Mouse (Mus musculus) heart, postnatal 0 days (tissue): ENCODE data around the gene Prss38. TPM values are rescaled to one million over a fixed set of nuclear protein-coding genes. Genes with fewer than 3 reads are reported as not detected.

Experiments
- ATAC-seq: fragments of 200-750 bp; cut with Nextera tagmentation; 2 replicates; pipeline ENCODE4 v1.8.0; 2017; ENCODE audit warnings: low read depth, moderate number of reproducible peaks, moderate library complexity; ENCODE audit not compliant: insufficient read depth
- DNase-seq: peaks from one replicate; pipeline ENCODE4 v3.0.0-alpha.2; 2016; ENCODE audit warnings: low spot score
- H3K27ac ChIP-seq: fragments of 300-500 bp; sonication (generic); 2 replicates; pipeline ENCODE4 v1.5.1; 2014; ENCODE audit warnings: low read depth, mild to moderate bottlenecking
- H3K27me3 ChIP-seq: fragments of 300-500 bp; sonication (generic); 2 replicates; pipeline ENCODE4 v1.6.1; 2014; ENCODE audit warnings: low read length, mixed read lengths; ENCODE audit not compliant: control insufficient read depth, insufficient read depth
- H3K36me3 ChIP-seq: fragments of 300-500 bp; sonication (generic); replicated peaks from 2 replicates; pipeline ENCODE4 v1.6.1; 2014; ENCODE audit warnings: low read length, mixed read lengths; ENCODE audit not compliant: control insufficient read depth, insufficient read depth
- H3K4me1 ChIP-seq: fragments of 300-500 bp; sonication (generic); 2 replicates; pipeline ENCODE4 v1.6.1; 2014; ENCODE audit warnings: antibody characterized with exemption; ENCODE audit not compliant: control insufficient read depth, insufficient read depth
- H3K4me2 ChIP-seq: fragments of 300-500 bp; sonication (generic); 2 replicates; pipeline ENCODE4 v1.6.1; 2014; ENCODE audit warnings: low read depth, mild to moderate bottlenecking, low read length, moderate library complexity
- H3K4me3 ChIP-seq: fragments of 300-500 bp; sonication (generic); 2 replicates; pipeline ENCODE4 v1.5.1; 2014; ENCODE audit warnings: low read depth, low read length
- H3K9ac ChIP-seq: fragments of 300-500 bp; sonication (generic); replicated peaks from 2 replicates; pipeline ENCODE4 v1.6.1; 2014; ENCODE audit warnings: low read depth, low read length, mixed read lengths
- H3K9me3 ChIP-seq: fragments of 300-500 bp; sonication (generic); replicated peaks from 2 replicates; pipeline ENCODE4 v1.6.1; 2016; ENCODE audit warnings: low read length; ENCODE audit not compliant: control insufficient read depth
- CTCF ChIP-seq: IDR thresholded peaks from 2 replicates; pipeline ENCODE4 v1.5.1; 2016; ENCODE audit warnings: antibody characterized with exemption, control low read depth, low read depth
- EP300 ChIP-seq: IDR thresholded peaks from 2 replicates; pipeline ENCODE4 v1.6.1; 2016; ENCODE audit warnings: antibody characterized with exemption, low read depth
- WGBS: fragments of 180-500 bp; shearing (Covaris S2); extraction: QIAGEN DNeasy Blood & Tissue Kit; methylation state at CpG from one replicate; pipeline ENCODE4 v1.1.7; 2014; 5-methylcytosine and 5-hydroxymethylcytosine counted together
- polyA plus RNA-seq: library from polyadenylated mRNA; unstranded; fragments of >200 nt; fragmentation: Nextera tagmentation; extraction: Ambion mirVana; gene quantifications from 2 replicates; pipeline ENCODE4 v1.2.1, GENCODE M21; 2015
- total RNA-seq: library from RNA; depleted of rRNA; stranded (reverse); fragments of >200 nt; gene quantifications from 2 replicates; pipeline ENCODE4 v1.2.3, GENCODE M21; 2014; ENCODE audit warnings: low replicate concordance; rRNA removed

Prss38 gene
- total RNA-seq, result not detected in 2 replicates
- polyA plus RNA-seq, result not detected in 2 replicates

GRCm38 (mm10) chr11:59375475-59375874, at the start of gene Prss38:
Gene Prss38 (minus strand): TSS chr11:59375657.
- Histone ChIP-seq H3K4me2 (no peak within 1 kb of the TSS), H3K27me3 (no peaks in the 10 kb centered on the region), H3K9me3 (no peaks in the 10 kb centered on the region), H3K4me3 (no peak within 1 kb of the TSS), H3K27ac (no peak within 1 kb of the TSS), H3K4me1 (no peaks in the 10 kb centered on the region), H3K36me3 (no peaks in the 10 kb centered on the region), H3K9ac (no peak within 1 kb of the TSS)
- TF ChIP-seq CTCF, result no peak
- TF ChIP-seq EP300, result no peak
- ATAC-seq, result no peak
- no peak for DNase-seq
- 72% methylated on average over 16 of the region's 16 CpGs for WGBS

GRCm38 (mm10) chr11:59423010-59423588, 47.6 kb upstream of the Prss38 start:
- Histone ChIP-seq H3K27me3 (no peaks in the 10 kb centered on the region), H3K9ac (no peak overlapping the region), H3K4me3 (no peak overlapping the region), H3K27ac (no peak overlapping the region), H3K4me1 (0 out of 2 replicates have a peak, but pooled peaks cover 3% of the 10 kb centered on the region), H3K4me2 (no peak overlapping the region), H3K36me3 (peaks cover 49% of the 10 kb centered on the region; the same call in 1 of the 2 replicates), H3K9me3 (no peaks in the 10 kb centered on the region)
- DNase-seq (no peak), ATAC-seq (no peak)
- TF ChIP-seq EP300 (no peak), CTCF (no peak)
- WGBS, result 79% methylated on average over 5 of the region's 5 CpGs

- H3K4me1 ChIP-seq, result 0 out of 2 replicates have a peak, but pooled peaks cover 3% of the 10 kb centered on the region
- TF ChIP-seq EP300 (no peak), CTCF (no peak)
- H3K27ac ChIP-seq, result peak overlapping the region; percentile 48; the same call in 1 of the 2 replicates
- H3K4me2 ChIP-seq, result no peak overlapping the region
- H3K27me3 ChIP-seq, result no peaks in the 10 kb centered on the region
- 85% methylated on average over 2 of the region's 2 CpGs for WGBS
- H3K4me3 ChIP-seq, result no peak overlapping the region
- H3K36me3 ChIP-seq, result peaks cover 44% of the 10 kb centered on the region; the same call in 1 of the 2 replicates
- H3K9me3 ChIP-seq, result no peaks in the 10 kb centered on the region
- H3K9ac ChIP-seq, result no peak overlapping the region
- no peak for ATAC-seq
- DNase-seq, result no peak
Measured at GRCm38 (mm10) chr11:59421967-59422366, 46.5 kb upstream of the Prss38 start.

- ATAC-seq, result no peak; the same call in 1 of the 2 replicates
- no peak for TF ChIP-seq EP300
- no peak for TF ChIP-seq CTCF
- H3K4me1 ChIP-seq, result 0 out of 2 replicates have a peak, but pooled peaks cover 3% of the 10 kb centered on the region
- no peak overlapping the region for H3K9ac ChIP-seq
- H3K4me3 ChIP-seq, result no peak overlapping the region
- DNase-seq, result no peak
- H3K9me3 ChIP-seq, result no peaks in the 10 kb centered on the region
- H3K27me3 ChIP-seq, result no peaks in the 10 kb centered on the region
- peak overlapping the region; percentile 48; the same call in 1 of the 2 replicates for H3K27ac ChIP-seq
- WGBS, result 75% methylated on average over 8 of the region's 8 CpGs
- peaks cover 39% of the 10 kb centered on the region; the same call in 1 of the 2 replicates for H3K36me3 ChIP-seq
- H3K4me2 ChIP-seq, result no peak overlapping the region
Measured at GRCm38 (mm10) chr11:59421436-59421835, 46.0 kb upstream of the Prss38 start.

GRCm38 (mm10) chr11:59418708-59419107, 43.3 kb upstream of the Prss38 start:
- TF ChIP-seq EP300 (no peak), CTCF (no peak)
- no peak overlapping the region for H3K27ac ChIP-seq
- H3K9ac ChIP-seq, result no peak overlapping the region
- H3K4me1 ChIP-seq, result peaks cover 6% of the 10 kb centered on the region; the same call in 1 of the 2 replicates
- no peaks in the 10 kb centered on the region for H3K9me3 ChIP-seq
- peaks cover 26% of the 10 kb centered on the region; the same call in 1 of the 2 replicates for H3K36me3 ChIP-seq
- H3K4me2 ChIP-seq, result no peak overlapping the region
- DNase-seq, result no peak
- 73% methylated on average over 5 of the region's 5 CpGs for WGBS
- H3K4me3 ChIP-seq, result no peak overlapping the region
- no peaks in the 10 kb centered on the region for H3K27me3 ChIP-seq
- ATAC-seq, result no peak
